Mouse (Mus musculus) myocyte (in vitro differentiated cells): Measurements from ENCODE around the gene Armc5.

ENCODE experiments used
- CEBPB ChIP-seq: IDR thresholded peaks from 2 replicates; pipeline ENCODE4 v1.6.1; 2011; ENCODE audit warnings: mild to moderate bottlenecking, moderate library complexity; ENCODE audit not compliant: poor library complexity, insufficient read depth, severe bottlenecking
- E2F4 ChIP-seq: IDR thresholded peaks from one replicate; pipeline ENCODE4 v1.6.1; 2011; ENCODE audit warnings: mild to moderate bottlenecking, control low read depth, moderate library complexity; ENCODE audit not compliant: insufficient read depth
- MAX ChIP-seq: IDR thresholded peaks from one replicate; pipeline ENCODE4 v1.6.1; 2011; ENCODE audit warnings: low read depth, mild to moderate bottlenecking, control low read depth
- MYOD1 ChIP-seq, 3 experiments: IDR thresholded peaks; one replicate each; pipeline ENCODE4 v1.6.1; 2011; ENCODE audit warnings: control low read depth in 2 of 3, low read depth in 2 of 3, mild to moderate bottlenecking in 2 of 3, moderate library complexity in 1 of 3; ENCODE audit not compliant: insufficient read length in 2 of 3, control insufficient read depth in 1 of 3
- MYOG ChIP-seq, 3 experiments: IDR thresholded peaks; one replicate each; pipeline ENCODE4 v1.6.1; 2011; ENCODE audit warnings: control low read depth in 2 of 3, low read depth in 2 of 3, mild to moderate bottlenecking in 2 of 3; ENCODE audit not compliant: insufficient read length in 2 of 3, control insufficient read depth in 1 of 3, insufficient read depth in 1 of 3
- POLR2A ChIP-seq: IDR thresholded peaks from one replicate; pipeline ENCODE4 v1.6.1; 2011; ENCODE audit warnings: low read depth, mild to moderate bottlenecking, control low read depth, moderate library complexity; ENCODE audit not compliant: insufficient read length
- POLR2AphosphoS2 ChIP-seq: IDR thresholded peaks from one replicate; pipeline ENCODE4 v1.6.1; 2011; ENCODE audit warnings: low read depth, control low read depth; ENCODE audit not compliant: insufficient read length
- TCF12 ChIP-seq: IDR thresholded peaks from one replicate; pipeline ENCODE4 v1.6.1; 2011; ENCODE audit warnings: mild to moderate bottlenecking, control low read depth; ENCODE audit not compliant: poor library complexity, insufficient read depth, severe bottlenecking

DNA sequence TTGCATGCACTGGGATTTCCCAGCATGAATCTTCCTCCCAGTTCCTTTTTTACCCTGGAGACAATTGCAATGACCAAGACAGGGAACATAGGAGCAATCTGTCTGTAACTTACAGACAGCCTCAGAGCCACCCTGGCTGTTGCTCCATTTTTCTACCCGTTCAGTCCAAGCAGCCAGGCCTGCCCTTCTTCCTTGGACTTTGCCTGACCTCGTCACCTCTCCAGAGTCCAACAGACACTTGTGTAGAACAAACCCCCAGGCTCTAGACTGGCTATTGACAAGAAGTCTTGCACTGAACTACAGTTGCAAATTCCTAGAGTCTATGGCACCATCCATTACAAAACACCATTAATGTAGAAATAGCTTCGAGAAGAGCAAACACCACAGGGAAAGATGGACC is 27.3 kb upstream of the Armc5 start:
- TF ChIP-seq MYOD1 (IDR thresholded peaks at IDR 0.05; ENCODE audit: control insufficient read depth in 1 of 3, insufficient read length in 2 of 3, low read depth in 2 of 3) (no peak), E2F4 (no peak), MYOG (IDR thresholded peaks at IDR 0.05; ENCODE audit: control insufficient read depth in 1 of 3, insufficient read depth in 1 of 3, insufficient read length in 2 of 3, low read depth in 2 of 3) (no peak), POLR2AphosphoS2 (no peak), CEBPB (no peak), TCF12 (no peak), POLR2A (no peak), MAX (no peak)
